Mouse (Mus musculus) ZHBTc4 (cell line): ENCODE data around the gene Fitm1.

ENCODE experiments used
- DNase-seq: peaks from one replicate; pipeline ENCODE4 v3.0.0-alpha.2; 2011; ENCODE audit warnings: low read depth, low spot score

The Fitm1 gene

DNA sequence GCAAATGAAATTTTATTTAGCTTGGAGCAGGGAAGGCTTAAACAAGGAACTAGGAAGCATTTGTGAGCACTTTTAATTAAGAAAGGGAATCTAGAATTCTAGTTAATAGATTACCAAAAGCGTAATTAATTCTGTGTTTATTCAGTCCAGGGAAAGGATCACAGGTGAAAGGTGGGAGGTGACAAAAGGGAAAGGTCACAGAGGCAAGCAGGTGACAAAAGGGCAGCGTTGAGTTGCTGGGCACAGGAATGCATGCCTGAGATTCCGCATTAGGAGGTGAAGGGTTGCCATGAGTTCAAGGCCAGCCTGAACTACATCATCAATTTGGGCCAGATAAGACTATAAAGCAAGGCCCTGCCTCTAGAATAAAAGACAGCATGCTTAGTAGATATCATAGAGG, 7.9 kb upstream of the Fitm1 start:
- DNase-seq = no peak

DNA sequence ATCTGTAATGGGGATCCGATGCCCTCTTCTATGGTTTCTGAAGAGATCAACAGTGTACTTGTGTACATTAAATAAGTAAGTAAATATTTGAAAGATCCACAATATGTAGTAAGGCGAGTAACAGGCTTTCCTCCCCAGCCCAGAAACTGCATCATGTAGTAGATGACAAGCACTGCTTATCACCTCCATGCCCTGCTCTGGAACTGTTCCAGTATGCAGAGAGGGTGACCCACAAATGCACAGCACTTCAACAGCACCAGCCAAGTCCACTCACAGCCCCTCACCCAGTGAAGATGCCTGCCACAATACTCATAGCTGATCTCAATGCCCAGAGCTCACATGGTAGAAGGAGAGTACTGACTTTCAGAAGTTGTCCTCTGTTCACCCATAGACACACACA, 4.8 kb upstream of the Fitm1 start:
- no peak for DNase-seq

- no peak for DNase-seq
These were observed 3.7 kb upstream of the Fitm1 start for GRCm38 (mm10) chr14:55571760-55572159.

GRCm38 (mm10) chr14:55575711-55576110, 294 bp downstream of the Fitm1 start:
- DNase-seq = no peak

DNA sequence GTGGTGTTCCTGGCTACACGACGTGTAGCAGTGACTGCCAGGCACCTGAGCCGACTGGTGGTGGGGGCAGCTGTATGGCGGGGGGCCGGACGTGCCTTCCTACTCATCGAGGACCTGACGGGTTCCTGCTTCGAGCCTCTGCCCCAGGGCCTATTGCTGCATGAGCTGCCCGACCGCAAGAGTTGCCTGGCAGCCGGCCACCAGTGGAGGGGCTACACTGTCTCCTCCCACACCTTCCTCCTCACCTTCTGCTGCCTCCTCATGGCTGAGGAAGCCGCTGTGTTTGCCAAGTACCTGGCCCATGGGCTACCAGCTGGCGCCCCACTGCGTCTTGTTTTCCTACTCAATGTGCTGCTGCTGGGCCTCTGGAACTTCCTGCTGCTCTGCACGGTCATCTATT, 959 bp downstream of the Fitm1 start:
- peak; percentile 34 for DNase-seq

DNA sequence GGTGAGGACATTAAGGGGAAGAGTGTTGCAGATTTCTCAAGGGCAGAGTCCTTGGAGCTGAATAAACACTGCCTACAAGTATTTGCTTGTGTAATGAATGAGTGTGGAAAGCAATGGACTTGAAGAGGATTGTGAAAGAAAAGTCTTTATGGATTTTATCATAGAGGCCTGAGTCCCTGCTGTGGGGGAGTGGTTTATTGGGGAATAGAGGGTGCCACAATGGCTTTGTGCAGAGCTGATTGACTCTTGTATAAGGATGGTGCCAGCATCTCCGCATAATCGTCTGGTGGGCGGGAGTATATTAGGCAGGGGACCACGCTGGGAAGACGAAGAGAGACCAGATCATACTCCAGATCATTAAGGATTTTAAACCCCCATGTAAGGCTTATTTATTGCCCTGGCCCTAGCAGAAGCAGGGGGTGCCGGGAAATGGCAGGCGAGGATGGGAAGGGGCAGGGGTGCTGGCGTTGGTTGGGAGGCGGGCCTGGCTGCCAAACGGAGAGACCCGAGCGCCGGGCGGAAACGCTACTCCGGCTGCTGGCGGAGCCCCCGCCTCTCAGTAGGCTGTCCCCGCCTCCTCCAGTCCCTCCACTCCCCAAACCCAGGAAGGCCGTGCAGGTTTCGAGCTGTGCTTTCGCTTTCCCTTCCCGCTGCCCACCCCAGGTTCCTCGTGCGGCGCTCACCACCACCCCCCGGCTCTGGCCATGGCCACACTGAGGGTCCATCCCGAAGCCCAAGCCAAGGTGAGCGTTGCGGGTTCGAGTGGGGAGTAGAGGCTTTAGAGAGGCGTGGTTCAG, 2.7 kb downstream of the Fitm1 start, which contains the start of gene Psme1:
Gene Psme1, plus strand, starts transcription at position 253 of the 797 bp plus-strand sequence.
- peak; percentile 87 for DNase-seq

GRCm38 (mm10) chr14:55578668-55579269, 3.4 kb downstream of the Fitm1 start:
- peak; percentile 29 for DNase-seq

DNA sequence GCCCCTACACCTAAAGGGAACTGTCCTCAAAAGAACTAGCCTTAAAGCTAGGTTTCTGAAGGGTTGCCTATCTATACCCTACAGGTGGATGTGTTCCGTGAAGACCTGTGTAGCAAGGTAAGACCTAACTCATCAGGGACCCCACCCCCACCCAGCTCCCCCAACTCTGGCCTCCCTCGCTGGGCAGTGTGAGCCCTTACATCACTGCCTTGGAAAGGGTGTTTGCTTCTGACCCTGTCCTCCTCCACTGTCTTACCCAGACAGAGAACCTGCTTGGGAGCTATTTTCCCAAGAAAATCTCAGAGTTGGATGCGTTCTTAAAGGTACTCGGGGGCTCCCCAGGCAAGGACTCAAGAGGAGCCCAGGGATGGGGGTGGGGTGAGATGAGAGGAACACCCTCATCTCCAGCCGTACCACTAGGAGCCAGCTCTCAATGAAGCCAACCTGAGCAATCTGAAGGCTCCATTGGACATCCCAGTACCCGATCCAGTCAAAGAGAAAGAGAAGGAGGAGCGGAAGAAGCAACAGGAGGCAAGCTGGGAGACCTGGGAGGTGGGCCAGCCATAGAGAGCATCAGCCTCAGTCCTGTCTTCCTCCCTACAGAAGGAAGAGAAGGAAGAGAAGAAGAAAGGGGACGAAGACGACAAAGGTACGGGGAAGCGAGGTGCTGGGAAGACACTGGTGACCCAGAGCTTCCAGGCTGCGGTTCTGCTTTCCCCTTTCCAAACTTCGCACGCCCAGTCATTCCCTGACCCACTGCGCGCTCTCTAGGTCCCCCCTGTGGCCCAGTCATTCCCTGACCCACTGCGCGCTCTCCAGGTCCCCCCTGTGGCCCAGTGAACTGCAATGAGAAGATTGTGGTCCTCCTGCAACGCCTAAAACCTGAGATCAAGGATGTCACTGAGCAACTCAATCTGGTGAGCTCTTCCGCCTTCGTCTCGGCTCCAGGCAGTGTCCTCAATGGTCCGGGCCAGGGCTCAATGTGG, 4.4 kb downstream of the Fitm1 start:
- peak; percentile 44 for DNase-seq

- no peak for DNase-seq
These were observed 5.3 kb downstream of the Fitm1 start for GRCm38 (mm10) chr14:55580731-55581130.

DNA sequence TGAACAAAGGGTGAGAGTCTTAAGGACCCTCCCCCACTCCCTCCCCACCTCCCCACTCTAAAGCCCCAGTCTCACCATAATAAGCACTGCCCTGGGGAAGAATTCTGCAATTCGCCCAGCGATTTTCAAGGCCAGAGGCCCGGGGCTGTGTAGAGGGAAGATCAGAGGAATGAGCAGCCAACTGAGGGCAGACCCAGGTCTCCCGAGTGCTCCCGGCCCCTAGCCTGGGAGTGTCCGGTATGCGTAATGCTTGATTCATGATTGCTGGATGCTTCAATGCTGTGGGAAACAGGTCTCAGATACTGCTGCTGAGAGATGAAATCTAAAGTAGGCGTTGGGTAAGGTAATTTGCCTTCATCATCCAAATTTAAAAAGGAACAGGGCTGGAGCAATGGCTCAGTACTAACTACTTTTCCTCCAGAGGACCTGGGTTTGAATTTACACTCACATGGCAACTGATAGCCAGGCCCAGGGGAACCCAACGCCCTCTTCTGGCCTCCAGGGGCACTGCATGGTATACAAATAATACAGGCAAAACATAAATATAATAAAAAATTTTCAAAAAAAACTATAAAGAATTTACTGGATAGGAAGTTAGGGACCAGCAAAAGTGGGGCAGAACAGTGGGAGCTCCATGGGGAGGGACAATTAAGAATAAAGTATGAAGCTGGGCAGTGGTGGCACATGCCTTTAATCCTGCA, 6.7 kb downstream of the Fitm1 start:
- DNase-seq = peak; percentile 71

DNA sequence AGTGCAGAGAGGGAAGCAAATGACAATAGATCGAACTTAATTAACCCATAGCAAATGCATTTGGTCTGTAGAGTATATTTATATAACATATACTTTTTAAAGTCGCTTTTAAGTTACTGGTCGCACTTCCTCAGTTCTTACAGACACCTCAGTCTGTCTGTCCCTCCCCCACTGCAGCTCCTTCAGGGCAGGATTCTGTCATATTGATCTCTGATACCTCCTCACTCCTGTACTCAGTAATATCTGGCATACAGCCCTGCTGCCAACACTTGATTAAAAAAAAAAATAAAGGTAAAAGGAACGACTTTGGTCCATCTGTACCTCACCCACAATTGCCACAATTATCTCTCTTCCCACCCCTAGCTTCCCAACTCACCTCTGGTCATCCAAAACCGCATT, 8.9 kb downstream of the Fitm1 start:
- no peak for DNase-seq

DNA sequence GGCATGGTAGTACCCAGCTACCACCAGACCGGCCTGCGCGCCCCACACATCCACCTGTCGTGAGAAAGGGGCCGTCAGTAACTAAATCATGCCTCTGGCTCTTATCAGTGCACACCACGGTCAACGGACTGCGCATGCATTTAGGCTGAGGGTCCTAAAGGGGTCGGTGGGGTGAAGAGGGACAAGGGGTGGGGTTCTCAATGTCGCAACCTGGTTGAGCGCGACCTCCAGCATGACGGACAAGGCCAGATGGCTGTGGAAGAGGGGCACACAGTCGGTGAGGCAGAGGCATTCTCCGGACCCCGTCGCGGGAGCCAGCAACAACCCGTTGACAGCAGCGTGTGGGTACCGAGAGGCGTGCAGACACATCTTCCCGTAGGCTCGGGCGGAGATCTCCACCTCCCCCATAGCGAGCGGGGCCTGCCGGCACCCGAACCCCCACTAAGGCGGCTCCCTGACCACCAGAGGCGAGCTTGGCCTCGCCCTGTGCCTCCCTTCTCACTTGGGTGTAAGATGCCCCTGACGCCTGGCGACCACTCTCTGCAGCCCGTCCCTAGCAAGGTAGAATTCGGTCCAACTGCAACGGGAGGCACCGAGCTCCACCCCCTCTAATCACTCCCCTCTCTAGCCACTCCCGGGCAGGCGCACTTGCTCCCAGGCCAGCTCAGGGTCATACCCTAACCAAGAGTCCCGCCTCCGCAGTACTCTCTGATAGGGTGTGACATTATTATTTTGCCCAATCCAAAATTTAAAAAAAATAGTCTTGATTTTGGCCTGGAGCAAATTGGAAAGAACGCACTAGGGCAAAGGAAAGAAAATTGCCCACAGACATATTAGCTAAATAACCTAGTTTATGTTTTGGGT, 9.5 kb downstream of the Fitm1 start, which contains the start of gene Emc9:
Gene Emc9, minus strand, starts transcription at position 601 of the 864 bp plus-strand sequence.
- DNase-seq = peak; percentile 86

DNA sequence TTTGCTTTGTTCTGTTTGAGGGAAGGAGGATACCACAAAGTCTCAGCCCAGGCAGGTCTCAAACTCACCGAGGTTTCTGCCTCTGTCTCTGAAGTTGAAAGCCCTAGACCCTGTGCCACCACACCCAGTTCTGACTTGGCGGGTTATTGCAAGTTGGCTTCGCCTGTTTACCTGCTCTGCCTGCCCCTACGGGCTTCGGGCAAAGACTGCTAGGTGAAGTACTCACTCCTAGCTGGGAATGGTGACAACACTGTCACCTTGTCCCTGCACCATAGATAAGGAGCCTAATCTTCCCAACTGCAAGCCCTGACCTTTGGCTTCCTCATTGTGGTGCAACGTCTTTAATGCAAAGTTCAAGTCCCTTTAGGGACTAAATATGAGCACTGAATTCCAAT, 10.1 kb downstream of the Fitm1 start:
- no peak for DNase-seq

DNA sequence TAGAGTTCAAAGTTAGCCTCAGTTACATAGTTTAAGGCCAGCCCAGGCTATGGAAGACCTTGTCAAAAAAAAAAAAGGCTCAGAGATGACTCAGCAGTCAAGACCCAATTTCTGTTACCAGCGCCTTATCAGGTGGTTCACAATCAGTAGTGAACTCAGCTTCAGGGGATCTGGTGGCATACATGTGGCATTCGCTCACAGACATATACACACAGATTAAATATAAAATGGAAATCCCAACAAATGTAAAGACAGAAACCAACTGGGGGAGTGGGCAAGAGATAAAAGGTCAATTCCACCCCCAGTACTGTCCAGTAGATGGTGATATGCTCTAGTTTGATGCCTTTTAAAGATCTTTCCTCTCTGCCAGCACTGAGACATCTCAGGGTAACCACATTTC, 10.7 kb downstream of the Fitm1 start:
- DNase-seq = no peak

- no peak for DNase-seq
These were observed 13.9 kb downstream of the Fitm1 start for GRCm38 (mm10) chr14:55589271-55589670.

DNA sequence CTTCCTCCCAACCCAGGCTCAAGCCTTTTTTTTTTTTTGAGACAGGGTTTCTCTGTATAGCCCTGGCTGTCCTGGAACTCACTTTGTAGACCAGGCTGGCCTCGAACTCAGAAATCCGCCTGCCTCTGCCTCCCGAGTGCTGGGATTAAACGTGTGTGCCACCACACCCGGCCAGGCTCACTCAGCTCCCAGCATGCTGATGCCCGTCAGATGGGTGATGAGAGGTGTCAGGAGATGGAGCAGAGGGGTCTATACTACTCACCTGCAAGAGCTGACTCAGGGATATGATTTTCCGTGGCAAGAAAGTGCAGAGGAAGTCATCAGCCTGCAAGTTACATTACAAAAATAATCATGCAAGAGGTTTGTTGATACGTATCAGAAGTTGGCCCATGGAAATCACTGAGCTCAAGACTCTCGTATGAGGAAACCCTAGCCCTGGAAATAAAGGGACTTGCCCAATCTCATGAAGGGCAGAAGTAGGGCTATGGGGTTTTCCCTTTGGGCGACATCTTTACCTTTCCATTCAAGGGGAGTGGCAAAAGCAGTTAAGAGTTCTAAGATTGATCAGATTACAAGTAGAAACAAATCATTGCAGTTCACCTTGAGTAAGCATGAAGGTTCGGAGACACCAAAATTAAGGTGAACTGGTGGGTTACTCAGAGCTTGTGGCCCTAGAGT, 14.5 kb downstream of the Fitm1 start:
- no peak for DNase-seq

- peak; percentile 98 for DNase-seq
These were observed 15.4 kb downstream of the Fitm1 start, which contains the start of gene Psme2 for GRCm38 (mm10) chr14:55590748-55591330. Gene Psme2, minus strand, starts transcription at chr14:55591113.

DNA sequence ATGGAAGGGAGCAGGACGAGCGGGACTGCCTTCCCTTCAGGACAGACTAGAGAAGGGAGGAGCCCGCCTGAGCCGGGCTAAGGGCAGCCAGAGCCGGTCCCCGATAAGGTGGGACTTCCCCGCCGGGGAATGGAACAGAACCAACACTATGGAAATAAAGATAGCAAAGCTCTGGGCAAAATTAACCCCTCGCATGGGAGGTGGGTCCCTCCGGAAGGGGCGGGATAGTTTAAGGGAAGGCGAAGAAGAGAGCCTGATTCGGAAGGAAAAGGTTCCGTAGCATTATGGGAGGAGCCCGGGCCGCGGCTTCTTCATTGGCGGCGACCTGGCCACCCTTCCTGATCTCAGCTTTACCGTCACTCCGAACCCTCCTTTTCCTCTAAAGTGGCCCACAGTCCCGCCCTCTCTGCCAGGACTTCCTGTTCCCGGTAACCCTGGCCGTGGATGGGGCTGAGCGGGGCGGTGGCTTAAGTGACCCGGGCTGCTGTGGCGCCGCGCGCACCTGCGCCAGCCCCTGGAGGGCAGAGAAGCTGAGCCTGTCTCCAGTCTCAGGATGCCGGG, 16.0 kb downstream of the Fitm1 start, which contains the start of gene Rnf31:
Gene Rnf31, plus strand, starts transcription at position 378 of the 561 bp plus-strand sequence.
- peak; percentile 98 for DNase-seq

DNA sequence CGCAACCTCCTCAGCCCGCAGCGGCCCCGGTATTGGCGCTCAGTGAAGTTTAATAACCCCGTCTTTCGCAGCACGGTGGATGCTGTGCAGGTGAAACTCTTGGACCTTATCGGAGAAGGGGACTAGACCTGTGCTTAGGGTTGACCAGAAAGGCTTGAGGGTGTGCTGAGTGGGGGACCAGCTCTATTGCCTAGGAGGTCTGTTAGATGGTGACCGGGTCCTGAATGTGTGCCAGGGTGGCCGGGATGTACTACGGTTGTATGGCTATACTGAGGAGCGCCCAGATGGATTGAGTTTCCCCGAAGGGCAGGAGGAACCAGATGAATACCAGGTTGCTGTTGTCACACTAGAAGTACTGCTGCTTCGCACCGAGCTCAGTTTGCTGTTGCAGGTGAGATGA, 16.8 kb downstream of the Fitm1 start:
- DNase-seq = no peak
